Mouse (Mus musculus): ENCODE results near the gene Cfdp1.

DNA sequence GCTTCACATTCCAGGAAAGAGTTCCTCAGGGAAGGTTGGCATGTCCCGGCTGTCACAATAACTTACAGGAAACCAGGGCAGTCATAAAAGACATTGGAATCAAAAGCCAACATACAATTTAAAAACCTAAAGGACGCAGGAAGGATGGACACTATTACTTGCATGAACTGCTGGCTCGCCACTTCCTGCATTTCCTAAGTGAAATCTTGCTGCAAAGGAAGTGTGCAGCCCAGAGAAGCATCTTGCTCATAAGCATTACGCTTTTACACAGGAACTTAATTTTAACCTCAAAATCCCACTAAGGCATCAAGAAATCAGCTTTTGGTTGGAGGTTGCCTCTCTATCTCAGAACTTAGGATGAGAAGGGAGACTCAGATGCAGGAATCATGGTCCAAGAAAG, 9.2 kb upstream of the Cfdp1 start:
- no peak for TF ChIP-seq GATA1 (IDR thresholded peaks at IDR 0.05; ENCODE audit: borderline replicate concordance, low read length)
- no peak for TF ChIP-seq FLI1 (IDR thresholded peaks at IDR 0.05; ENCODE audit: low read length)

Measured in megakaryocyte, embryonic 14.5 days (primary cell).